Mouse (Mus musculus) cerebellum, postnatal 4 days (tissue): ENCODE measurements around the gene Dennd6a.
"Not testable (repeated sequence)": the region's sequence is repeated elsewhere in the genome, so short reads cannot be mapped to it uniquely, and the experiment has no call there.

Experiments used
- DNase-seq, 2 experiments: peaks; one replicate each; pipeline ENCODE4 v3.0.0; 2022; ENCODE audit warnings: low spot score in 2 of 2, mixed read lengths in 1 of 2

The Dennd6a gene

DNA sequence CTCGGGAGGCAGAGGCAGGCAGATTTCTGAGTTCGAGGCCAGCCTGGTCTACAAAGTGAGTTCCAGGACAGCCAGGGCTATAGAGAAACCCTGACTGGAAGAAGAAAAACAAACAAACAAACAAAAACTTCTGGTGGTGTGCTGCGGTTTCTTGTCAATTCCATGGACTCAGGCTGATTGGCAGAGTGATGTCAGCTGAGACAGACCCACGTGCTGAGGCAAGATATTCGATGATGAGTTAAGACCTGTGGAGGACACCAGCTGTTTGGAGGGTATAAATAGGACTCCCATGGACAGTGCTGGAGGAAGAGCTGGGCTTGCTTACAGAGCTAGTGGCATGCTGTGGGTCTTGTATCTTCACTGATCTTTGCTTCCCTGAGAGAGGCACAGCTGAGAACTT, at the start of gene Dennd6a:
Gene Dennd6a (plus strand): TSS at position 301 of the 400 bp plus-strand sequence.
- DNase-seq: not testable (repeated sequence)

DNA sequence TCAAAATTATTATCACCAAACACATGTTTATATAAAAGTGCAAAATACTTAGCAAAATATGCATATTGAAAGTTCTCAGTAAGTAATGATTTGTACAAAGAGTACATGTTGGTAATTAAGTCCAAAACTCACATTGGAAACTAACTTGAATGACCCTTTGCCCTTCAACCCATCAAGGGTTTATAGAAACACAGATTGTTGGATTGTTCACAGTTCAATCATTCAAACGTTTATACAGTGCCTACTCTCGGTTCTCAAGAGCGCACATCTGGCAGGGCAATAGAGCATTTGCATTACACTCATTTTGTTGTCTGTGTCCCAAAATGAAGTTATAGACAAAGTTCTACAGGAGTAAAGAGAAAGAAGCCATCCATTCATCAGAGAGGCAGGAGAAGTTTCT, 47.7 kb upstream of the Dennd6a start:
- no peak for DNase-seq

DNA sequence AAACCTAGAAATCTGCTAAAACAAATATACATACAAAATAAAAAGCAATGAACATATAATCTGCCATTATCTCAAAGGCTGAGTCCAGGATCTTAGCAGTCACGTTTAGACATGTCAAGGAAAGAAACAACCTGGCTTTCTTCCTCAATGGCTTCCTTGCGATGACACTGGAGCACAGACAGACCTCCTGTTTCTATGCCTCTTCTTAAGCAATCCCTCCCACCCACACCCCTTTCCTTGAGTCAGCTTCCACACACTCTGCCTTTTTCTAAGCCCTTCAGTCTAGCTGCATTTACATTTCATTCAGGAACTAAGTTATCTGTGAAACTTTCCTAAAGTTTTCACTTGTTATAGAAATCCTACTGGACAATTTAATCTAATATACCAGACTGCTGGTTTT, 45.4 kb upstream of the Dennd6a start:
- DNase-seq: no peak

DNA sequence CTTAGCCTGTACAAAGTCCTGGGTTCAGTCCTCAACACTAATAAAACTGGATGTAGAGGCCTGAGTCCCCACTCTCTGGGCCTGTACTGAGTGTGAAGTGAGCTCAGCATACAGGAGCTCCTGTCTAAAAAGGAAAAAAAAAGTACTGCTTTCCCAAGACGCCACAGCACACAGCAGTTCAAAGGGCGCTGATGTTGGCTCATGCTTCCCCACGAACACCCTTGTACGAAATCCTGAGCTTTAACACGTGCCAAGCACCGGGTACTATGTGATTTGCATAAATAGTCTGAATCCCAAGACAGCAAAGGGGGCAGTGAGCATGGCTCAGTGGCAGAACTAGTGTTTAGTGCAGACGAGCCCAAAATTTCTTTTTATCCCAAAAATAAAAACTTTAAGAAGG, 43.3 kb upstream of the Dennd6a start:
- DNase-seq: no peak

DNA sequence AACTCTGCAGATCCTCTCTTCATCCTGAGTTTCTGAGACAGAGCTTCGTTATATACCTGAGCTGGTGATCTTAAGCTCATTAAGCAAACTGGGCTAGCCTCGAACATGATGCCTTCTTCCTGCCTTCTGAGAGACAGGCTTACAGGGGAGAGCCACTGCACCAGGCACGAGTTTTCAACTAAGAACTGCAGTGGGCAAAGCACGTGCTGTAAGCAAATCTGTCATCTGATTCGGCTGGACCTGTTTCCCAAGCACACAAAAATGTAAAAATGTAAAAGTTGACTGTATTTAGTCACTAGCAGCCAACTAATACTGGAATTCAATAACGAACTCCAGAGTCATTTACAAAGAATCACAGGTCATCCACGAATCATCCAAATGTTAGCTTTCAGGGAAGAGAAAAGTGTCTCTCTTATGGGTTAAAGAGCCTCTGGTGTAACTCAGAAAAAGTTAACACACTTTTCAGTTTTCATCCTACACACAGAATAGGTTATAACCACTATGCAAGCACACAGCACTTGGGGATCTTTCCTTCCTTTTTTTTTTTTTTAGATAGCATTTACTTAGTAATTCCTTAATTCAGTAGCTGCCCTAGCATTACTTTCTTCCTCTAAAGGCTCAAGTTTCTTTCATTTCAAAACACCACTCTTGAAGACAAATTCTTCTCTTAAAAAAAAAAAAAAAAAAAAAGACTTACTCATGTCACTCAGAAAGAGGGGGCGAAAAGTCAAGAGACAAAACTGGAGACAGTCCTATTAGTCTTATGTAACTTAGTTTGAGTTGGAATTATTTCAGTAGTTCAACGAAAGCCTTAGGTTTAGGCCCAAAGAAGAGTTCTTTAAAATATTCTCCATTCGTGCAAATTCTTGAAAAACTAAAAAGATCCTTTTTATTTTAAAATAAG, 42.0 kb upstream of the Dennd6a start:
- DNase-seq: no peak

DNA sequence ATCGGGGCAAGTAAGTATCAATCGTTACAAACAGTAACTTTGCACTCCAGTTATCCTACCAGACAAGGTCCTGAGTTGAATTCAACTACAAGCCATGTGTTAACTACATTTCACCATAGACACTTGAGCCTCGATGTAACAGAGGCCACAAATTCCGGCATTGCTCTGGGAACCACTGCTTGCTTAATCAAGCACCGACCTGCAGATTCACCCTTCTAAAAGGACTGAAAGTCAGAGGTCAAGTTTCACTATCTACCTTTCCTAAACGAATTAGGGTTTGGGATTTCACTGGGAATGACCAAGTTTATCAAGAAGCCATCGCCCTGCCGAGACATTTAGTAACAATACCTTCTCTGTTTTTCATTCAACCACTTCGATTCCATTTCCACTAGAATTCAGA, 40.9 kb upstream of the Dennd6a start:
- DNase-seq: no peak

DNA sequence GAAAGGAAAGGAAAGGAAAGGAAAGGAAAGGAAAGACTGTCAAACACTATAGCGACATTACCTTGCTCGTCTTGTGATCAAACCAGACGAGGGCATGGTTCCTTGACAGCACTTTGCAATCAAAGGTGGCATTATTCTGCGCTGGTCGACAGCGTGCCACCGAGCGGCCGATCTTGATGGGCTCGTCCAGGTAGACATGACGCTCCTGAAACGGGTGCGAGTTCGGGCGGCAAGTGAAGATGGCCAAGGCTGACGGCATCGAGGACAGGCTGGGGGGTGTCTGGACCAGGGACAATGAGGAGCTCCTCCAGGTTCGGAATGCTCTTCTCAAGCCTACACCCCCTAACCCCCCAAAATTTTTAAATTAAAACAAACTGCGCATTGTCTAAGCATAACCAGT, 40.4 kb upstream of the Dennd6a start:
- DNase-seq: no peak

DNA sequence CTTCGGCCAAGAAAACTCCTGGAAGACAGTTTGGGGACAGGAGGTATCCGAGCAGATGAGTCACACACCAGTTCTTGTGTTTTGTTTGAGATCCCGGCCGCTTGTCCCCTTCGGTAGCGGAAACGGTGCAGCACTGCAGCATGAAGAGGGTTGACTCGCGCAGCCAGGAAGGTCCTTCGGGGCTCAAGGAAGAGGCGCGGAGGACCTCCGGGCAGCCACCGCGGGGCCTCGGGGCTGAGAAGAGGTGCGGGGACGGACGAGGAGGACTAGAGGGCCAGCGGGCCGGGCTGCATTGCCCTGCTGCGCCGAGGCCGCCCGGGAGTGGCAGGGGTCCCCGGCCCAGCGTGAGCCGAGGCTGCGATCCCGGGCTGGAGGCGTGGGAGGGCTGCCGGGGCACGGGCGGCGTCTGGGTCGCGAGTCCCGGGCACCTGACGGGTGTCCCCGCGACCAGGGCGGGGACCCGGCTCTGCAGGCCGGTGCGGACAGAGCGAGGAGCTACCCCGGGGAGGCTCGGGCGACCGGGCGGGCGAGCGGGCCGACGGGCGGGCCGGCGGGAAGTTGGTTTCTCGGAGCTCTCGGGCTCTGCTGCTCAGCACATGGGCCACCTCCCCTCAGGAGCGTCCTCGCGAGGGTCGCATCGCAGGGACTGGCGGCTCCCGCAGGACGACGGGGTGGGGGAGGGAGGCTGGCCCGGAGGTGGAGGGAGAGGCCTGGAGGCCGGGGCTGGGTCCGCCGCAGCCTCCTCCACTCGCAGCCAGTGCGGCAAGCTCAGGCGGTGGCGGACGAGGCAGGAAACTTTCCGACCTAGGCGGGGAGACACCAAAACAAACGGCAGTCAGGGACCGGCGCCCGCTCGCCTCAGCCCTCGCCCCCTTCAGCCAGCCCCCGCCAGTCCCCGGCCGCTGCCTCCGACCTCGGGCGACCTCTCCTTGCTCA, 39.6 kb upstream of the Dennd6a start:
- DNase-seq: peak; percentile 34 to 63

DNA sequence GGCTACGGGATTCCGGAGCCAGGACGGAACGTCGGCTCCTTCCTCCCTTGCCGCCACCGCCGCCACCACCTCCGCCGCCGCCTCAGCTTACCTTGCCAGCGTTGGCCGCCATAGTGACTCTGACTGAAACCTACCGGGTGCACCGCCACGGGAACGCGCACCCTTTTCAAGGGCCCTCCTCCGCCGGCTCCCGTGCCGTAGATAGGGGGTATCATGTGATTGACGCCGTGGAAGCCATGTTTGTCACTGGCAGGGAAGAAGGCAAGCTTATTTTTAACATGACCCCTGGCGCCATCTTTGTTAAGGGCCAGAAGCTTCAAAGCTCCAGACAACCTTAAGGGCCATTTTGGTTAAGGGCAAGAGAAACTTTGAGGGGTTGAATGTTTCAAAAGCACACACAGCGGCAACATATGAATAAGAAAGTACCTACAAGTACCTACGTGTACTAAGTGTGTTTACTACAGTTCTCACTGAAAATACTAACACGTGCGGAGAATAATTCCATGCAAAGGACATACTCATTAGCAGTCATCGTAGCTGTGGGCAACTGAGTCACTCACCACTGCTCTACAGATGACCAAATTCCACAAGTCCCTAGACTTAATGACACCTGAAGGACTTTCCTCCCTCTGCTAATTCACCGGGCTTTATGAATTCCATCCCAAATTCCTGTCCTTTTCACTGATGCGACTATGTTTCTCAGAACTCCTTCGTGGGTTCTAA, 38.7 kb upstream of the Dennd6a start, which contains the start of gene Slmap:
Gene Slmap (minus strand): TSS at position 175 of the 723 bp plus-strand sequence.
- DNase-seq: peak; percentile 98 to 99

DNA sequence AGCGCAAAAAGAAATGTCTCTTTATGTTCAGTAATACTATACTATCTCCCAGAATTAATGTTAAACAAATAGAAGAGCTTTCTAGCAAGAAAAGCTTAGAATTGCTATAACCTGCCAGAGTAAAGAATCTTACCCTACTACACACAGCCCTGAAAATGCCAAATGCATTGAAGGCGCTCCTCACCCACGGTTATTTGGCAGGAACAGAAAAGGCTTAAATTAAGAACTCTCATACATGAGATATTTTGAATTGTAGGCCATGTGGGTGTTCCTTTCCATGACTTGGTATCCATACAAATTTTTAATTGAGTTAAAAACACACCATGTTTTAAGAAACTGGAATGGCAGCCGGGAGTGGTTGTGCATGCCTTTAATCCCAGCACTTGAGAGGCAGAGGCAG, 34.4 kb upstream of the Dennd6a start:
- no peak for DNase-seq

DNA sequence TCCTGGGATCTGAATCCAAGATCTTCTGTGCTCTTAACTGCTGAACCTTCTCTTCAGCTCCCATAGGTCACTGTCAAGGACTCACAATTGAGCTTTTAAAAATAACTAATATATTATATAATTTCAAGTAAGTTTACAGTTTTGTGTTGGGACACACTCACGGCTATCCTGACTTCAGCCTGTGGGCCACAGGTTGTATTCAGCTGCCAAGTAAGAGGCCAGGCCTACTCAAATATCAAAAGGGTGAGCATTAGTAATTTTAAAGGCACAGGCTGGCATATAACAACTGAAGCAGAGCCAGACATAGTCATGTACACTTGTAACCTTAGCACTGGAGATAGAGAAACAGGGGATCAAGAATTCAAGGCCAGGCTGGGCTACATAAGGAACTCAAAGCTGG, 33.1 kb upstream of the Dennd6a start:
- no peak for DNase-seq

DNA sequence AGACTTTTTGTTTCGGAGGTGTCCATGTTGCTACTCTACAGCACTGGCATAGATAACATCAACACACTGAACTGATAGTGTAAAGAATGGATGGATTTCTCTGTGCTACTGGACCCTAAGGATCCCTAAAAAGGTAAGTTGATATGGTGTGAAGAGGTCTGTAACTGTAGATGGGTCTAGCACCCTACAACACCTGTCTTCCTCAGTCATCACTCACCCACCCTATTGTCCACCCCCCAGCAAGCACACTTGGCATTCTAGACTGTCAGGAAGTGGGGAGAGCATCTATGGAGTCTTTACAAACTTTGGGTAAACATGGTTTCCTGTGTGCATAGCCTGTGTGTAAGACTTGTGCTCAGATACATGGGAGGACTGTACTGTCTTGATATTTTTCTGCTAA, 31.5 kb upstream of the Dennd6a start:
- DNase-seq: no peak

DNA sequence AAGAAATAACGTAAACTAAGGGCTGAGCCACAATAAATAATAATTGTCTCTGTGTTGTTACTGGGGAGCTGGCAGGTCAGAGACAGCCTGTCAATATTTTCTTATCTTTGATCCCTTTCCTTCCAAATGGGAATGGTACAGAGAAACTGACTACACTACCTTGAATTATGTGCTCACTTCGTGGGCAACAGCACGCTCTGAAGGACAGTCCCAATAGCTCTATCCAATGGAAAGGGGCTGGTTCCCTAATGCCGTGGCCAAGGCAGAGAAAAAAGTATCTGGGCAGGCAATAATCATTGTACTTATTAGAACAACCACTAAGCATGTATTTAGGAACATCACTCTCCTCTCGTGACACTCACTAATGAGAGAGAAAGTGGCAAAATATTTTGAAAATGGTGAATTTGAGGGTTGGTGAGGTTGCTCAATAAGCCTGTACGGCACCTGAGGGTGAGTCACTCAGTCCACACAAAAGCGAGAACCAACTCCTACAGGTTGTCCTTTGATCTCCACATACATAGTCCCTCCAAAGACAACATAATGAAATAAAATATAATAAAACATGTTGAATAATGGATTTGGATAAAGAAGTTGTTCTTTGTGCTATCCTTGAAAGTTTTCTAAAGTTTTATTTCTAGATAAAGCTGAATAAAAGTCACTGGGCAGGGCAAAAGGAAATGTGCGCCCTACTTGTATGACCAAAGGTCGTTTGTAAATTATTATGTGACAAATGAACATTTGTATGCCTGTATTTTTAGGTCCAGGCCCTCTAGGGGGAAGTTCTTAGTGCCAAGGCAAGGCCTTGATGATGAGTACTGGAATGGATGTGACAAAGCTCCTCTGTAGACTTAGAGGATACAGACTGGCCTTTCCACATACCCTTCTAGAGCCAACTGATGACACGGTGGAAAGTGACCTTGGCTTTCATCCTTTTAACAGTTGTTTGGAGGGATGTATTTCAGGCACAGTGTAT, 25.9 kb upstream of the Dennd6a start:
- DNase-seq: no peak

DNA sequence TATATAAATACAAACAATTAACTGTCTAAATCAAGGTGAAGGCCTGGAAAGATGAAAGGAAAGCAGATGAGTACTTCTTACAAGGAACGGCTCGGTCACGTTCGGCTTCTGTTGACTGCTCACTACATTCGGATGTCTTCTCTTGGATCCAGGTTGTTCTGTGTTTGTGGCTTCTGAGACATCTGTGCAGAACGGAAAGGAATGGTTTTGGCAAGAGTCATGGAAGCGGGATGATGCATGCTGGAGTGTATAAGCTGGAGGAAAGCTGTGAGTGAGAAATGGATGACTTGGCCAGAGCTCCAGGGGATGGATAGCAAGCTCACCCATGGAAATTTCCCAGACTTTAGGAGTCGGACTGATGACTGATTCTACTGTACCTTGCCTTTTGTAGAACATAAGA, 22.9 kb upstream of the Dennd6a start:
- no peak for DNase-seq

DNA sequence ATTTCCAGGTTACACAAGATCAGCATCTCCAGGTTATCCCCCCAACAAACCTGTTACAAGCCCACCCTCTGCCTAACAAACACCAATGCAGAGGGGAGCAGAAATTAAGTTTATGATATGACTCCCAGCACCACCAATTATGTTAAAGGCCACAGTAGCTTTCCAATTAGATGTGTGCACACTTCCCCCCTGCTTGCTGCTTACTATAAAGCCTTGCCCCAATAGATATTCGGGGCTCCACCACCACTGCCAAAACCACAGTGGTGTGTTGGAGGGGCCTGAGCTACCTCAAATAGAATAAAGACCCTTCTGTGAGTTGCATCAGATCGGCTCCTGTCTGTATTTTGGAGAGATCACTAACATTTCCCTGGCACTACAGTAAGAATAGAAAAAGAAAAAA, 21.2 kb upstream of the Dennd6a start:
- no peak for DNase-seq

DNA sequence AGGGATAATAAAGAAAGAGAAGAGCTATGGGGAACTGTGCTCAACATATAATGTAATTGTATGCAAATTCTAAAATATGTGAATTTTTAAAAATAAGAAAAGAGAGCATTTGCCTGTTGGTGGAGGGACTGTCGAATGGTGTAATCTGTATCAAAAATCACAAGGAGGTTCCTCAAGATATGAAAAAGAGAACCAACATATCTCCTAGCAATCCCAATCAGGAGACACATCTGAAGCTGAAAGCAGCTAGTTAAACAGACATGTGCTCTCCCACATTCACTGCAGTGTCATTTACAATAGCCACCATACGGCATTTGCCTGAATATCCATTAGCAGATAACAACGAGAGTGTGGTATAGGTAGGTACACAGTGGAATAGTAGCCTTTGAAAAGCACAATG, 20.8 kb upstream of the Dennd6a start:
- DNase-seq: no peak

DNA sequence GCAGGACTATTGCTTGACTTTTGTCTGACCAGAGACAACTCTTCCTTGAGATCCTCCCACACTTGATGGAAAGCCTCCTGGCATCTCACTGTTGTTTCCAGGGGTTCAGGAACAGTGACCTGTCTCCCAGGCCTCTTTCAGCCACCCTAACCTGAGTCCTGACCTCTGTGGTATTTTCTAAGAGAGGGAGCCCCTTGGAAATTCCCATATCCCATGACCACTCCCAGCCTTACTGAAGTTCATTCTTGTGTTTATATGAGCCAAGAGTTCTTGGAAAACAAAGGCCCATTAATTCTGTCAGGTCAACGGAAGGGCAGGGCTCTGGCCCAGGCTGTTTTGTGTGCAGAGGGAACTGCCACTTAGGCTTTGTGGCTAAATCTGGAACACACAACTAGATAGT, 16.1 kb upstream of the Dennd6a start:
- no peak for DNase-seq

DNA sequence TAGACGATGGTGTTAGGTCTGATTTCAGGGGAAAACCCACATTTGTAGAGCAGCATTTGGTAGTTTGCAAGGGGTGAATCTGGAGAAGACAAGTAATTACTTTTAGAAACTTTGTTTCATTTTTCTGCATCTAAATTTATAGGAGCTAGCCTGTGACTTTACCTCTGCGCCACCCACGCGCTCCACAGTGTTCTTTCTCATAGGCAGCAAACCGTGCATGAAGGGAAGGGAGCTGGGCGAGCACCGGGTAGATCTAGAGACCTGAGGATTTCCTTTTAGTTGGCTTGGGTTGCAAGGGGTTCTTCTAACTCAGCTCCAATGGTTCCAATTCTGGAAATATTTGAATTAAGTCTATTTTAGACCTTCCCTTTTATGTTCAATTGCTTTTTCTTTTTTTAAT, 15.1 kb upstream of the Dennd6a start:
- no peak for DNase-seq

DNA sequence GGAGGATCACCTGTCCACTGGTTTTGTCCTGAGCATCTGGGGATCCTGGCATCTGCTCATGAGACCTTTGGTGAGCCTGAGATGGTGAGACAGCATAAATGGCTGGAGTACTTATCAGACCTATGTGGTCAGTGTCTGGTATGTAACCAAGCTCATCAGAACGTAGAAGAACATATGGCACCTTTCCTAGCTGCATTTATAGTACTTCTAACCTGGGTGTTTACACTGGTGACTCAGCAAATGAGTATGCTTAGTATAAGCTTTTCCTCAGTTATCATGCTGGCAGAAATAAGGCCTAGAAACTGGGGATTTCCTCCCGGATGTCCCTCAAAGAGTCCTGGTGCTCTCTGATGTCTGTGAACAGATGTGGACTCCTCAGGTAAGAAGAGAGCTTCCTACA, 11.4 kb upstream of the Dennd6a start:
- DNase-seq: no peak

DNA sequence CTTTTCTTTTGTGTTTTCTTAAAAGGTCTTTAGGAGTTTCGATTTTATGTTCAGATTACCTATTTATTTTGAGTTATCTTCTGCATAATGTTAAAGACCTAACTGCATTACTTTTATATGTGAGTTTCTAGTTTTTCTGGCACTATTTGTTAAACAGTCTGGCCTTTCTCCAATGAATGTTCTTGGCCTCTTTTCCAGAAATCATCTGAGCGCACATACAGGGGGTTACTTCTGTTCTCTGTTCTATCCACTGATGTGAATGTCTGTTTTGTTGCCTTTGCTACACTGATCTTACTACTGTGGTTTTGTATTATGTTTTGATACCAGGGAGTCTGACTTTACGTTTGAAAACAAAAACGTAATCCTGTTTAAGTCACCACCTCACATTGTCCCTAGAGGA, 3.8 kb upstream of the Dennd6a start:
- DNase-seq: no peak
